Mouse (Mus musculus) G1E (cell line): ENCODE data around the gene Ctnnbl1.

Experiments
- GATA1 ChIP-seq: IDR thresholded peaks from 2 replicates; pipeline ENCODE4 v1.6.1; 2012; ENCODE audit warnings: borderline replicate concordance, low read length, inconsistent platforms, mixed read lengths
- TAL1 ChIP-seq: conservative IDR thresholded peaks from 2 replicates; pipeline ENCODE4 v1.6.1; 2012; ENCODE audit warnings: low read depth, low read length, inconsistent platforms, mixed read lengths

DNA sequence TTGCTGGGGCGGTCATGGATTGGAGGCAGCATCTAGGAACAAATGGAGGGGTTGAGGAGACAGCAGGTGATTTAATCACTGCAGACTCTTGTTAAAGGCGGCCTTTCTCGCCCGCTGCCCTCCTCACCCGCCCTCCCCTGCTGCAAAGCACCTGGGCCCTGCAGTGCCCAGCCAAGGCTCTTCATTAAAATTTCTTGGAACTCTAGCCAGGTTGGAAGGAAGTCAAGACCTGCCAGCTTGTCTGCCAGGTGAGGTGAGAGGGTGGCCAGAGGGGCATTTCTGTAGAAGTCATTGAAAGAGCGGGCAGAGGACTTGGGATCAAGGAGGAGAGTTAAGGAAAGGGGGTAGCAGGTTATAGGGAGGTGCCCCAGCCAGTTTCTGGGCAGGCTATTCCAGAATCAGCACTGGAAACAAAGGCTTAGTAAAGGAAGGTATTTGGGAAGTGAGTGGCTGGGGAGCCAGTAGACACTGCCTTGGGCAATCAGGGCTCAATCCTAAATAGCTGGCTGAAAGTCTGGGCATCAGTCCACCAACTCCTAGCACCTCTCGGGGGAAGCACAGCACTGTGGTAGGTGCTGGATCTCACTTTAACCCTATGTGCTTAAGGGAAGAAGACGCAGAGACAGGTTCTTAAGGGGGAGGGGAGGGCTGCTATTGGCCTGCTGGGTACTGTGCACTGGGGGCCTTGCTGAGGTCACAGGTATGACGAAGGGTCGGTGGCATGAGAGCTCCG lies 29.8 kb upstream of the Ctnnbl1 start:
- TF ChIP-seq TAL1 (no peak), GATA1 (no peak)
